Mouse (Mus musculus) CH12.LX (cell line): ENCODE data around the gene Gng12.

Experiments
- CTCF ChIP-seq, 2 experiments: IDR thresholded peaks in 1 of 2; conservative IDR thresholded peaks in 1 of 2; 2 replicates each; pipeline ENCODE4 v1.5.1; 2011 to 2012; ENCODE audit warnings: low read depth in 2 of 2, low read length in 2 of 2, improper control_type of control experiment in 1 of 2, inconsistent platforms in 1 of 2, mild to moderate bottlenecking in 1 of 2, moderate library complexity in 1 of 2
- ELF1 ChIP-seq: IDR thresholded peaks from 2 replicates; pipeline ENCODE4 v1.6.1; 2014; ENCODE audit warnings: low read depth, mild to moderate bottlenecking, inconsistent platforms, low read length, improper control_type of control experiment
- EP300 ChIP-seq: IDR thresholded peaks from 2 replicates; pipeline ENCODE4 v1.6.1; 2011; ENCODE audit warnings: low read length, improper control_type of control experiment
- ETS1 ChIP-seq: conservative IDR thresholded peaks from 2 replicates; pipeline ENCODE4 v1.6.1; 2012; ENCODE audit warnings: low read depth, mild to moderate bottlenecking, inconsistent platforms, low read length, improper control_type of control experiment, moderate library complexity
- MAZ ChIP-seq: IDR thresholded peaks from 2 replicates; pipeline ENCODE4 v1.6.1; 2012; ENCODE audit warnings: low read depth, mild to moderate bottlenecking, inconsistent platforms, low read length, improper control_type of control experiment, moderate library complexity
- SMC3 ChIP-seq: IDR thresholded peaks from 2 replicates; pipeline ENCODE4 v1.6.1; 2011; ENCODE audit warnings: low read depth, low read length, improper control_type of control experiment
- TBP ChIP-seq: conservative IDR thresholded peaks from 2 replicates; pipeline ENCODE4 v1.6.1; 2011; ENCODE audit warnings: low read depth, low read length, improper control_type of control experiment
- UBTF ChIP-seq: IDR thresholded peaks from 2 replicates; pipeline ENCODE4 v1.6.1; 2012; ENCODE audit warnings: low read depth, mild to moderate bottlenecking, inconsistent platforms, low read length, improper control_type of control experiment, moderate library complexity
- USF1 ChIP-seq: IDR thresholded peaks from 2 replicates; pipeline ENCODE4 v1.6.1; 2014; ENCODE audit warnings: low read depth, mild to moderate bottlenecking, inconsistent platforms, low read length, improper control_type of control experiment
- USF2 ChIP-seq: conservative IDR thresholded peaks from 2 replicates; pipeline ENCODE4 v1.6.1; 2011; ENCODE audit warnings: low read depth, low read length, improper control_type of control experiment
- ZNF384 ChIP-seq: IDR thresholded peaks from 2 replicates; pipeline ENCODE4 v1.6.1; 2012; ENCODE audit warnings: low read depth, low read length, improper control_type of control experiment, inconsistent platforms

- TF ChIP-seq MAZ (no peak), CTCF (conservative IDR thresholded peaks at IDR 0.05 in 1 of 2, IDR thresholded peaks at IDR 0.05 in 1 of 2; ENCODE audit: low read depth in 2 of 2, low read length in 2 of 2) (no peak), ETS1 (no peak), TBP (no peak), EP300 (no peak), UBTF (no peak), SMC3 (no peak), ZNF384 (no peak), USF1 (no peak), ELF1 (no peak), USF2 (no peak)
Observed at GRCm38 (mm10) chr6:66923851-66924250, 27.7 kb downstream of the Gng12 start.
